Mouse (Mus musculus): ENCODE data around the gene Pelo.

Pelo gene

GRCm38 (mm10) chr13:115096216-115096615, 6.2 kb upstream of the Pelo start:
- DNase-seq = no peak

GRCm38 (mm10) chr13:115095392-115095791, 5.4 kb upstream of the Pelo start:
- DNase-seq = no peak

- no peak for DNase-seq
Observed at GRCm38 (mm10) chr13:115091511-115091910, 1.5 kb upstream of the Pelo start.

- no peak for DNase-seq
Observed at GRCm38 (mm10) chr13:115090977-115091445, 1.0 kb upstream of the Pelo start.

- peak; percentile 40 to 47 for DNase-seq
Observed at GRCm38 (mm10) chr13:115089395-115090025, 476 bp downstream of the Pelo start.

- DNase-seq = peak in 1 of 2 experiments; percentile 19
Observed at GRCm38 (mm10) chr13:115089020-115089394, 979 bp downstream of the Pelo start.

GRCm38 (mm10) chr13:115085974-115086373, 4.0 kb downstream of the Pelo start:
- DNase-seq = no peak

- DNase-seq = no peak
Observed at GRCm38 (mm10) chr13:115082339-115082738, 7.6 kb downstream of the Pelo start.

GRCm38 (mm10) chr13:115079996-115080585, 9.9 kb downstream of the Pelo start:
- DNase-seq = no peak

GRCm38 (mm10) chr13:115078997-115079685, 10.8 kb downstream of the Pelo start:
- no peak for DNase-seq

GRCm38 (mm10) chr13:115077346-115078134, 12.4 kb downstream of the Pelo start:
- no peak for DNase-seq

GRCm38 (mm10) chr13:115072386-115072785, 17.6 kb downstream of the Pelo start:
- no peak for DNase-seq

GRCm38 (mm10) chr13:115071431-115071830, 18.6 kb downstream of the Pelo start:
- DNase-seq = no peak

- DNase-seq = no peak
Observed at GRCm38 (mm10) chr13:115067968-115068330, 22.0 kb downstream of the Pelo start.

- no peak for DNase-seq
Observed at GRCm38 (mm10) chr13:115067324-115067967, 22.5 kb downstream of the Pelo start.

- DNase-seq = no peak
Observed at GRCm38 (mm10) chr13:115057555-115057954, 32.4 kb downstream of the Pelo start.

GRCm38 (mm10) chr13:115054783-115055182, 35.2 kb downstream of the Pelo start:
- DNase-seq = no peak

- DNase-seq = no peak
Observed at GRCm38 (mm10) chr13:115052568-115052967, 37.4 kb downstream of the Pelo start.

- no peak for DNase-seq
Observed at GRCm38 (mm10) chr13:115050660-115051559, 39.1 kb downstream of the Pelo start.

- no peak for DNase-seq
Observed at GRCm38 (mm10) chr13:115042652-115043051, 47.3 kb downstream of the Pelo start.

Data from B cell, adult 2 months (primary cell).